Mouse (Mus musculus): ENCODE results near the gene 4930402H24Rik.

The 4930402H24Rik gene

DNA sequence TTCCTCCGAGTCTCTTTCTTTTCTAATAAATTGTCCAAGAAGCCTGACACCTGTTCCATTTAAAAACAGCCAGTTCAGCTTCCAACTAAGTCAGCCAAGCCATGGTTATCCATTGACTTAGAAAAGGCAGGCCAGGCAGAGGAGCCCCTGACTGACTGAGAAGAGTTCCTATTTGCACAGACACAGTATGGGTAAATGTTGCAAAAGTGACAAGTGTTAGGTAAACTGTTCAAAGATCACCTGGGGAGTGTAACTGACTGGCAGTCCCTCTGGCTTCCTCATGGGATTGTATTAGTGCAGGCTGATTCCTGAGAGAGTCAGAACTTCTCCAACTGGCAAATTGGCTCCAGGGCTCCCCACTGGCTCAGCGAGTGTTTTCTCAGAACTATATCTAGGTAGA lies 8.3 kb downstream of the 4930402H24Rik start:
- no peak for TF ChIP-seq GATA4 (IDR thresholded peaks at IDR 0.05; ENCODE audit: insufficient replicate concordance, low read length)

DNA sequence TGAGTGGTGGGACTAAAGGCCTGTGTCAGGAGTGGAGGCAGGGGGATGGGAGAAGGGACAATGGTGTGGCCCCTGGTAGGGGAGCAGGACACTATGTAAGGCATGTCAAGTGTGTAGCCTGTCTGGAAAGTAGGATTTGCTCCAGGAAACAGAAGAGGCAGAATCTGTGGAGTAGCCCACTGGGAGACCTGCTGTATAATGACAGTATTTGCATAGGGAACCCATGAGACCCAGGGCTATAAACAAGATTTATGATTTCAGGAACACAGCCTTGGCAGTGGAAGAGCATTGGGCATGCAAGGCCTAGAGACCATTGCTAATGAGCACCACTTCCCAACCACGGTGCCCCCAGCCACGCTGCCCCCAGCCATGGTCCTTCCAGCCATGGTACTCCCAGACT lies 9.3 kb downstream of the 4930402H24Rik start:
- TF ChIP-seq GATA4 (IDR thresholded peaks at IDR 0.05; ENCODE audit: insufficient replicate concordance, low read length) = no peak

DNA sequence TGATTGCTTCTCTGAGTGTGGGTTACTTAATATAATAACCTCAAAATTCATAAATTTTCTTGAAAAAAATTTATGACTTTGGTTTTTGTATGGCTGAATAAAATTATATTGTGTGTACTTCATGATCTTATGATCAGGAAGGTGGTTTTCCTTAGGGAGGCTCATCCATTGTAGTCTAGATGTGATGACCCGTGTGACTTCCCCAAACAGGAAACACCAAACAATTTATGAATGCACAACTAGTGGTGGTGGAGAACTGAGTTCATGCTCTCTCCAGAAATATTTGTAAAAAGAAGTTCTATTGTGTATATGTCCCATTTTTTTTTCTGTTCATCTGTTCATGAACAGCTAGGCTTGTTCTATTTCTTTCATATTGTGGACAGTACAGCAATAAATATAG lies 18.8 kb downstream of the 4930402H24Rik start:
- TF ChIP-seq GATA4 (IDR thresholded peaks at IDR 0.05; ENCODE audit: insufficient replicate concordance, low read length) = no peak

DNA sequence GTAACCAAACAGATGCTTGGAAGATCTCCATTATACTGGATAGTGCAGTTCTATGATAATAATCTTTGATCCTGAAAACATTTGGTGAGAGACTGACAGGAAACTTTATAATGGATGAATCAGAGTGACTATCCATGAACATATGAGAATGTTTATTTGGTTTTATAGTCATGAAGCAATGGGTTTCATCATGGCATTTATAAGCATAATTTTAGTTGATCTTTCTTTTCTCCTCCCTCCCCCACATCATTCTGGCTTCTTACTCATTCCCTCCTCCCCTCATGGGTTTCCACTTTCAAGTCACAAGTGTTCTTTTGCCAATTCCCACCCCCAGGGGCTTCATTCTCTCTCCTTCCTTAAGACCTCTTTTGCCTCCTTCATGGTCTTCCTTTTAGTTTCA lies 19.2 kb downstream of the 4930402H24Rik start:
- TF ChIP-seq GATA4 (IDR thresholded peaks at IDR 0.05; ENCODE audit: insufficient replicate concordance, low read length) = no peak

DNA sequence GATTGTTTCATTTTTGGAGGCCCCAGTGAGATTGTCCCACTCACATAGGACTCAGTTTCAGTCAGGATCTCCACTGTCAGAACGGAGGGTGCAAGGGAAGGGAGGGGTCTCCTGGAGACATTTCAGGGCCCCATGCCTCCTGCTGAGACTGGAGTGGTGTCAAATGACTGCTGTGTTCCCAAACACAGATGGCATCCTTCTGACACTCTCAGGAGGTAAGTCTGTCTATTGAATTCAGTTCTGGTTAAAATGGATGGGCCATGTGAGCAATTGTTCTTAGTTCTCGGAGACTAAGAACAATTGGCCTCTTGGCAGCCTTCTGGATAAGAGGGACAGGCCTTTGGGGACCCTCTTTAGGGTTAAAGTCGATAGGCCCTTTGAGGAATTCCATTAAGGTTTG lies 28.8 kb downstream of the 4930402H24Rik start:
- TF ChIP-seq GATA4 (IDR thresholded peaks at IDR 0.05; ENCODE audit: insufficient replicate concordance, low read length) = no peak

DNA sequence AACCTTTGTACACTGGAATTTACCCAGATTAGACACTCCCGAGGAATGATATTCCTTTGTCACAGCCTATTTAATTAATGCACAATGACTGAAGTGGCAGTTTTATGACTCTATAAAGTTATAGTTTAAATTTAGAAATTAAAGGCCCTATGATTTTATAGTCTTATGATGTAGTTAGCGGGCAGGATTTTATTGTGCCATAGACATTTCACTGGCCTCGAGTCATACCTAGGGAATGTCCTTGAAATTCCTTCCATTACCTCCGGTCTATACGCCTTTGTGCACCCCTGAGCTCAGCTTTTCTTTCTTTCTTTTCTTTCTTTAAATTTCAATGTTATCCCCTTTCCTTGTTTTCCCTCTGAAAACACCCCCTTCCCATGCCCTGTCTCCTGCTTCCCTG lies 35.3 kb downstream of the 4930402H24Rik start:
- TF ChIP-seq GATA4 (IDR thresholded peaks at IDR 0.05; ENCODE audit: insufficient replicate concordance, low read length) = no peak

DNA sequence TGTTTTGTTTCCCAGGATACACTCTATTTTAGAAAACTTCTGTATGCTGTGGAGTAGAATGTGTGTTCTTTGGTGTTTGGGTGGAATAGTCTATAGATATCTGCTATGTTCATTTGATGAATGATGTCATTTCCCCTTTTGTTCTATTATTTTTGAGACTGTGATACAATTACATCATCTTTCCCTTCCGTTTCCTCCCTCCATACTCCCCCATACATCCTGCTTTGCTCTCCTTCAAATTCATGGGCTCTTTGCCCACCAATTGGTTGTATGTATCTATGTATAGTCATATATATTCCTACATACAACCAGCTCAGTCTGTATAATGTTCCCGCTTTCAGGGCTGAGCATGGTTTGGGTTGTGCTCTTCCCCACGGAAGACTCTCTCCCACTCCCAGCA lies 44.1 kb downstream of the 4930402H24Rik start:
- no peak for TF ChIP-seq GATA4 (IDR thresholded peaks at IDR 0.05; ENCODE audit: insufficient replicate concordance, low read length)

DNA sequence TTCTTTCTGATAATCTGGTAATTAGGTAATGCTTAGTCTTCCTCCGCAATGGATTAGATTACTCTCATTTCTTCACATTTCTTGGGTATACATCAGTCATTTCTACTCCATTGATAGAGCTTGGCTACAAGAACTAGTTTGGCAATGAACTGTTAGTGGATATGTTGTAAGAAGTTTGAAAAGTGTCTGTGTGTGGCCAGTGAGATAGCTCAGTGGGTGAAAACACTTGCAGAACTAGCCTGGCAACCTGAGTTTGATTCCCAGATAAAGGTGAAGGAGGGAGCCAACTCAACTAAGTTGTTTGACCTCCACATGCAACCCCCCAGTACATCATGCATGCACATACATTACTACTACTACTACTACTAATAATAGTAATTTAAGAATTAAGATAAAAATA lies 53.2 kb downstream of the 4930402H24Rik start:
- no peak for TF ChIP-seq GATA4 (IDR thresholded peaks at IDR 0.05; ENCODE audit: insufficient replicate concordance, low read length)

DNA sequence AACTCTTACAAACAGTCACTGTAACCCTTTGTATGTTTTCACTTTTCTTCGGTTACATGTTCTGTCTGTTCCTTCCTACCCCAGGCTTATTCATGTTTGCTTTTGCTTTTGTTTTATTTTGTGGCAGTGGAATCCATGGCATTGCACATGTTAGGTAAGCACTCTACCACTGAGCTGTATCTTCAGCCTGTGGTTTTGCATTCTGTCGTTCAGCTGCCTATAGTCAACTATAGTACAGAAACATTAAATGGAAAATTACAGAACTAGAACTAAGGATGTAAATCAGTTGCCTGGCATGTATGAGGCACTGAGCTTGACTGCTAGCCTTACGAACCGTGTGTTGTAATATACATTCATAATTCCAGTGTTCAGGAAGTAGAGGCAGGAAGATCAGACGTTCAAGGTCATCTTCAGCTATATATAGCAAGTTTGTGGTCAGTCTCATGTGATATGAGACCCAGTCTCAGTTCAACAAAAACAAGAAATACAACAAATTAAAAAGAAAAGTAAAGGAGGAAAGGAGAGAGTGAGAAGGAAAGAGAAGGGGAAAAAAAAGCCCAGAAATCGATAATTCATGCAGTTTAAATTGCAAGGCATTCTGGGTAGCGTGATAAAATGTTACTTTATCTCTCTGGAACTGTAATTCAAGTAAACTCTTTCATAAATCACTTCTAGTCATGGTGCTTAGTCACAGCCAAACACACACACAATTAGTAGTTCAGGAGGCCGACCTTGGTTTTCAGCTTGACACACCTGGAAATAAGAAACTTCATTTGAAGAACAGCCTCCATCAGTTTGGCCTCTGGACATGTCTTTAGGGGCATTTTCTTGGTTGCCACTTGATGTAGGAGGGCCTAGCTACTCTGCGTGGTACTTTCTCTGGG lies 54.6 kb downstream of the 4930402H24Rik start:
- no peak for TF ChIP-seq GATA4 (IDR thresholded peaks at IDR 0.05; ENCODE audit: insufficient replicate concordance, low read length)

DNA sequence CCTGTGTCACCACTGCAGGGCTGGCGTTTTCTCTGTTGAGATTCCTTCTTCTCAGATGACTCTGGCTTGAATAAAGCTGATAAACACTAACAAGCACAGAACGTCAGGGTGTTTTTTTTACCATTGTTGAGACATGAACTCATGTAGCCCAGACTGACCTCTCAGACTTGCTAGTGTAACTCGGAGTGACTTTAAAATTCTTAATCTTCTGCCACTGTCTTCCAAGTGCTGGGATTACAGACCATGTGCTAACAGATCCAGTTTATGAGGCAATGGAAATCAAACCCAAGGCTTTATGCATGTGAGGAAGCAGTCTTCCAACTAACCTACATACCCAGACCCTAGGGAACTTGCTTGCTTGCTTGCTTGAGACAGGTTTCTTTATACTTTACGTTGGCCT lies 56.5 kb downstream of the 4930402H24Rik start:
- no peak for TF ChIP-seq GATA4 (IDR thresholded peaks at IDR 0.05; ENCODE audit: insufficient replicate concordance, low read length)

DNA sequence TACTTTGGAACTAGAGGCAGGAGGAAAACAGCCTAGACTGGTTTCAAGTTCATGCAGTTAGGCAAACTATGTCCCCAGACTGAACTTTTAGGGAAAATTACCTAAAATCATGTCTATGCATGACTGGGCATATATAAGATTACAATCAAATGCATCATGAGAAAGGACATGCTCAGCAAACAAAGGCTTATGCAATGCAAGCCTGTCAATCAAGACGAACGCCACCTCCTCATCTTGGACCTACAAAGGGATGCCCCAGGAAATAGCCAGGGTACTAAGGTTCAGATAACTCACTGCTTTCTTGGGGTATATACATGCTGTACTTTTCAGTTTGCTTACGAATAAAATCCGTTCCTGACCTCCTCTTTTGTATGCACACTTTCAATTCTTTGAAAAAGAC lies 57.9 kb downstream of the 4930402H24Rik start:
- no peak for TF ChIP-seq GATA4 (IDR thresholded peaks at IDR 0.05; ENCODE audit: insufficient replicate concordance, low read length)

DNA sequence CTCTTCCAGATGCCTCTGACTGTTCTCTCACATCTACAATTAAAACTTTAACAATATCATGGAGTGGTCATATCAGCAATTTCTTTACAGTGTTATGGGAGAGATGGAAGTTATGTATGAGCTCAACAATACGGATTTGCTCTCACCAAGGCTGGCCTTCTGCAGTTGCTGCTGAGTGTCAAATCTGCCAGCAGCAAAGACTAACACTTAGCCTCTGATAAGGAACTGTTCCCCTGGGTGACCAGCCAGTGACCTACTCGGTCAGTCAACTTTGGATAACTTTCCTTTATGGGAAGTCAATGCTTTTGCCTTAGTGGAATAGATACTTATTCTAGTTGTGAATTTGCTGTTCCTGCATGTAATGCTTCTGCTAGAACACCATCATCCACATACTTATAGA lies 62.6 kb downstream of the 4930402H24Rik start:
- no peak for TF ChIP-seq GATA4 (IDR thresholded peaks at IDR 0.05; ENCODE audit: insufficient replicate concordance, low read length)

DNA sequence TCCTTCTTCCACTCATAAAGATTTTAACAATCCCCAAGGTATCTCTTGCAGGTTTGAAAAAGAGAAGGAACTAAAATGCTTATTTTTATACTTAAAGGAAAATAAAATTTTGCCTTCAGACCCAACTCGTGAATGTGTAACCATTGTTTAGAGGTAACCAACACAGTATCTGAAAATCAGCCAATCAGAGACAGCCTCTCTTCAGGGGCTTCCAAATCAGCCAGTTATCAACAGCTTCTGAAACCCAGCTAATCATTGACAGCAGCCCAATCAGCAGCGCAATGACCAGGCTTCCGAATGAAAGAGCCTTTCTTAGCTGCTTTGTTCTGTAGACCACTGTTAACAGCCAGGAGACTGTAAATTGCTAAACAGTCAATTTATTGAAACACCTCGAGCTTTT lies 65.4 kb downstream of the 4930402H24Rik start:
- TF ChIP-seq GATA4 (IDR thresholded peaks at IDR 0.05; ENCODE audit: insufficient replicate concordance, low read length) = no peak

DNA sequence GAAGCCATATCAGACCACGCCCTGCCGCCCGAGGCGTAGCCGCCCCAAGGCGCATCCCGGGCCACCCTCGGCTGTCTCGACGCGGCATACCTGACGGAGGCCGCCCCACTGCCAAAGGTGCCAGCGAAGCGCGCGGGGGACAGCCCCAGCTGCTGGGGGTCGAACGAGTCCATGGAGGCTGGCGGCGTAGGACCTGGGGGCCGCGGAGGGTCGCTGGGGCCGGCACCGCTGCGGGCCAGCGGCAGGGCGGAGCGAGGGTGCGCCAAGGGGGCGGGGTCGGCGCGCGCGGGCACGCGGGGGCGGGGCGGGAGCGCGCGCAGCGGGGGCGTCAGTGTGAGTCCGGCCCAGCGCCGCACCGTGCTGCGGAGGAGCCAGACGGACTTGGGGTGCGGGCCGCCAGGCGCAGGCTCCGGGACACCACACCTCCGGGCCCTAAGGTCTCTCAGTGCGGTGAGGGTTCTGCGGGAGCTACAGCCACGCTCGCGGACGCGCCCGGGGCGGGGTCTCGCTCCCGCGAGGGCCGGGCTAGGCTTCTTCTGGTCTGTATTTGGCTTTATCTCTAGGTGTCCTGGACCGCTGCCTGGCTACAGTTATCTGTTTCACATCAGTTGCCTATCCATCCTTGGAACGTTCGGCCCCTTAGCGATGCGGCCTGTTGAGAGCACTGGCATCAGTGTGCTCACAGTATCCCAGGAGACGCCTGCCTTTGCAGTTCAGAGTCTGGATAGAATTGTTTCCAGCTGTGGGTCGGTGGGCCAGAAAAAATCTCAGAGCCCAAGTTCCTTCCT lies 66.1 kb downstream of the 4930402H24Rik start:
- TF ChIP-seq GATA4 (IDR thresholded peaks at IDR 0.05; ENCODE audit: insufficient replicate concordance, low read length) = peak; percentile 76; the same call in 1 of the 2 replicates

DNA sequence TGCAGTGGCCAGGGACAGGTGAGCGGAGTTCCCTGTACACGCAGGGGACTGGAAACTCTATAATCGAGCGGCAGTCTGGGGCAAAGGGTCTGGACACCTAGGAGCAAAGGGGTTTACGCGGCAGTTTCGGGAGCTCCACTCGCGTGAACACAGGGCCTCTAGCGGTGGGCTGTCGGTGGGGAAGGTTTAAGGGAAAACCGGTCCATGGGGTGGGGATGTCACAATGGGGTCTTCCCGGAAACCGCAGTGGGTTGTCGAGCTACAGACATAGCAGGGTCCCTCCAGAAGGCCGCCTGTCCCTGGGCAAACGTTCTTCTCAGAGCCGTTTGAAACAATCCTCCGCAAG lies 66.7 kb downstream of the 4930402H24Rik start:
- TF ChIP-seq GATA4 (IDR thresholded peaks at IDR 0.05; ENCODE audit: insufficient replicate concordance, low read length) = no peak

DNA sequence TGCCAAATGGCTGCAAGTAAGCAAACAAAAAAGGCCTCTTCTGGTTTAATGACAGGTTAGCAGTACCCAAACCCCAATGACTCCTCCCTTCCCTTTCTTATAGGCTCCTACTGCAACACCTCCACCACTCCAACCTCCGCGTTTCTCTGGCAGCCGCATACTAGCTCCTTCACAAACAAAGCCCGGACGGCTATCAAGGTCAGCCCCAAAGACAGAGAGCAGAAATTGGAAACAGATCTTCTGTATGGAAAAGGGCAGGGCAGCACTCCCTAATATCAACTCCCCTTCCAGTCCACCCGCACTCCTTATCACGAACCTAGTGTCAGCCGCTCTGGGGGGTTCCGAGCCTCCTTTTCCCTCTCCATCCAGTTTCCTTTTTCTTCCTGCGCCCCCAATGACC lies 67.1 kb downstream of the 4930402H24Rik start:
- TF ChIP-seq GATA4 (IDR thresholded peaks at IDR 0.05; ENCODE audit: insufficient replicate concordance, low read length) = no peak

Measured in liver, adult (tissue).